Mouse (Mus musculus) forebrain, embryonic 16.5 days (tissue): ENCODE data around the gene Taf10. TPM values are rescaled to one million over a fixed set of nuclear protein-coding genes. Genes with fewer than 3 reads are reported as not detected.
"Not testable (repeated sequence)": the region's sequence is repeated elsewhere in the genome, so short reads cannot be mapped to it uniquely, and the experiment has no call there.

ENCODE experiments used
- ATAC-seq: fragments of 200-750 bp; cut with Nextera tagmentation; 2 replicates; pipeline ENCODE4 v1.8.0; 2017; ENCODE audit warnings: mild to moderate bottlenecking, moderate library complexity
- H3K27ac ChIP-seq: fragments of 300-500 bp; sonication (generic); 2 replicates; pipeline ENCODE4 v1.5.1; 2014; ENCODE audit warnings: low read length, control low read depth
- H3K27me3 ChIP-seq: fragments of 300-500 bp; sonication (generic); replicated peaks from 2 replicates; pipeline ENCODE4 v1.6.1; 2014; ENCODE audit warnings: low read length; ENCODE audit not compliant: control insufficient read depth, insufficient read depth
- H3K36me3 ChIP-seq: fragments of 300-500 bp; sonication (generic); 2 replicates; pipeline ENCODE4 v1.6.1; 2014; ENCODE audit not compliant: control insufficient read depth, insufficient read depth
- H3K4me1 ChIP-seq: fragments of 300-500 bp; sonication (generic); replicated peaks from 2 replicates; pipeline ENCODE4 v1.6.1; 2014; ENCODE audit warnings: low read length; ENCODE audit not compliant: control insufficient read depth, insufficient read depth
- H3K4me2 ChIP-seq: fragments of 300-500 bp; sonication (generic); 2 replicates; pipeline ENCODE4 v1.6.1; 2014; ENCODE audit warnings: mild to moderate bottlenecking, low read length, control low read depth
- H3K4me3 ChIP-seq: fragments of 300-500 bp; sonication (generic); replicated peaks from 2 replicates; pipeline ENCODE4 v1.5.1; 2014; ENCODE audit warnings: mild to moderate bottlenecking, low read length, control low read depth
- H3K9ac ChIP-seq: fragments of 300-500 bp; sonication (generic); replicated peaks from 2 replicates; pipeline ENCODE4 v1.6.1; 2014; ENCODE audit warnings: low read depth, low read length, control low read depth
- H3K9me3 ChIP-seq: fragments of 300-500 bp; sonication (generic); 2 replicates; pipeline ENCODE4 v1.6.1; 2016; ENCODE audit warnings: low read length; ENCODE audit not compliant: control insufficient read depth
- WGBS: fragments of 180-500 bp; shearing (Covaris S2); extraction: QIAGEN DNeasy Blood & Tissue Kit; methylation state at CpG from one replicate; pipeline ENCODE4 v1.1.7; 2014; 5-methylcytosine and 5-hydroxymethylcytosine counted together
- polyA plus RNA-seq: library from polyadenylated mRNA; unstranded; fragments of >200 nt; fragmentation: Nextera tagmentation; extraction: Ambion mirVana; gene quantifications from 2 replicates; pipeline ENCODE4 v1.2.1, GENCODE M21; 2015

Gene Taf10
- polyA plus RNA-seq, 1 experiment from 2014 or later = 85.8 TPM

DNA sequence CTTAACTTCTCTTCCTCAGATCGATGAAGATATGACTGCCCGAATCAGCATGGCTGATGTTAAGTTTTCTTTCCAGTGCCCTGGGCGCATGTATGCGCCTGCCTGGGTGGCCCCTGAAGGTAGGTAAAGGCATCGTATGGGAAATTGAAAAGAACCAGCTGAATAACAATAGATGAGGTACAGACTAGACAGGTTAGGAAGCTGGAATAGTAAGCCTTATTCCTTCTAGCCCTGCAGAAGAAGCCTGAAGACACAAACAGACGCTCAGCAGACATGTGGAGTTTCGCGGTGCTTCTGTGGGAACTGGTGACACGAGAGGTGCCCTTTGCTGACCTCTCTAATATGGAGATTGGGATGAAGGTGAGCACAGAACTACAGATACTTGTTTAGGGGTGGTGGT, 2.2 kb downstream of the Taf10 start:
- no peak overlapping the region for H3K4me3 ChIP-seq
- no peak overlapping the region for H3K27ac ChIP-seq
- WGBS = 92% methylated on average over 9 of the region's 9 CpGs
- no peaks in the 10 kb centered on the region for H3K9me3 ChIP-seq
- no peak overlapping the region for H3K9ac ChIP-seq
- H3K4me1 ChIP-seq = peaks cover 22% of the 10 kb centered on the region
- 0 out of 2 replicates have a peak, but pooled peaks cover 4% of the 10 kb centered on the region for H3K36me3 ChIP-seq
- no peak for ATAC-seq
- no peaks in the 10 kb centered on the region for H3K27me3 ChIP-seq
- H3K4me2 ChIP-seq = no peak overlapping the region

DNA sequence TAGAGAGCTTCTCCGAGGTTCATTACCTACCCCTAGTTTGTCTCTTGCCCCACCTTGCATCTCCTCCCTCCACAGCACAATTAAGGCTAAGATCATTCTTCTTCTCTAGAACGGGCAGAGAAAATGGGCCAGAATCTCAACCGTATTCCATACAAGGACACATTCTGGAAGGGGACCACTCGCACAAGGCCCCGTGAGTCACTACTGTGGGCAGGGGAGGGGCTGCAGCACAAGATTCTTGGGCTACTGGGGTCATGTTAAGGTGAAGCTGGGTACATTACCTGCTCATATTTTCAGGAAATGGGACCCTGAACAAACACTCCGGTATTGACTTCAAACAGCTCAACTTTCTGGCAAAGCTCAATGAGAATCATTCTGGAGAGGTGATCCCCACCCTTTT, 3.3 kb downstream of the Taf10 start:
- Histone ChIP-seq H3K9me3 (no peaks in the 10 kb centered on the region), H3K4me1 (peaks cover 22% of the 10 kb centered on the region), H3K27ac (no peak overlapping the region), H3K4me2 (no peak overlapping the region), H3K36me3 (0 out of 2 replicates have a peak, but pooled peaks cover 2% of the 10 kb centered on the region), H3K4me3 (no peak overlapping the region), H3K27me3 (no peaks in the 10 kb centered on the region), H3K9ac (no peak overlapping the region)
- ATAC-seq = no peak
- 81% methylated on average over 6 of the region's 6 CpGs for WGBS

DNA sequence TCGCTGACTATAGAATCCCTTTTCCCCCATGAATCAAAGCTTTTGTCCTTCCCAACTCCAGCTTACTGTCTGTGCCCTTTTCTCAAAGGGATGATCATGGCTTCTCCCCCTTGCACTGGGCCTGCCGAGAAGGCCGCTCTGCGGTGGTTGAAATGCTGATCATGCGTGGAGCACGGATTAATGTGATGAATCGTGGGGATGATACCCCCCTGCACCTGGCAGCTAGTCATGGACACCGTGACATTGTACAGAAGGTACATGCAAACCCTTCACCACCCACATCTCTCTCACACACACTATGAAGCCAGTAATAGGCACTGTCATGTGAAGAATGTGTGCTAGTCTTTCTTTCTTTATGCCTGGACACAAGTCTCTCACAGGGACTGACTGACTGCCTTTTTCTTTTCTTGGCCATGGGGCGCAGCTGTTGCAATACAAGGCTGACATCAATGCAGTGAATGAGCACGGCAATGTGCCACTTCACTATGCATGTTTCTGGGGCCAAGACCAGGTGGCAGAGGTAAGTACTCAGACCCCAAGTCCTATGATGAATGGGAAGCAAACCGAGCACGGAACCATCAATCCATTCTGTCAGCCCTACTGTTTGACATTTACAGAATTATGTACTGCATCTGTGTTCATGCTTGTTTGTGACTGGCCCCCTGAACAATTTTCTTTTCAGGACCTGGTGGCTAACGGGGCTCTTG, 3.9 kb downstream of the Taf10 start:
- Histone ChIP-seq H3K36me3 (0 out of 2 replicates have a peak, but pooled peaks cover 2% of the 10 kb centered on the region), H3K27me3 (no peaks in the 10 kb centered on the region), H3K4me2 (no peak overlapping the region), H3K4me3 (no peak overlapping the region), H3K9ac (no peak overlapping the region), H3K4me1 (peaks cover 28% of the 10 kb centered on the region), H3K9me3 (no peaks in the 10 kb centered on the region), H3K27ac (no peak overlapping the region)
- ATAC-seq = no peak
- 88% methylated on average over 13 of the region's 13 CpGs for WGBS

DNA sequence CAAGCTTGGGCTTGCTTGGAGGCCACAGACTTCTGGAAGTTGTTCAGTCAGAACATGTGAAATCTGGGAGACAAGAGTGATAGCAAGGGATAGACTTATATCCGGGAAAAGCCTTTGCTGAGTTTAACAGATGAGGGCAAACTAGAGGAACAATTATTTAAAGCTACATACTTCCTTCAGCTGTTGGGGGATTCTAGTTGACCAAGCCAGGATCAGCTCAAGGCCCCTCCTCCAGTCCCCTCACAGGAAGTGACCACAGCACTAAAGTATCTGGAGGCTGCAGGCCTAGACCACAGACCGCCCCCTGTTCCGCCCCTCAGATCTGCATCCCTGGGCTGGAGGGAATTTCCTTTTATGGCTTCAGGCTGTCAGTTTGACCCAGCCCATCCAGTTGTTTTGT, 5.2 kb downstream of the Taf10 start:
- ATAC-seq = no peak
- no peaks in the 10 kb centered on the region for H3K9me3 ChIP-seq
- no peak overlapping the region for H3K4me2 ChIP-seq
- no peaks in the 10 kb centered on the region for H3K27me3 ChIP-seq
- peak overlapping the region; percentile 4; the same call in 1 of the 2 replicates for H3K27ac ChIP-seq
- H3K36me3 ChIP-seq = peaks cover 5% of the 10 kb centered on the region; the same call in 1 of the 2 replicates
- WGBS = 39% methylated on average over 3 of the region's 3 CpGs
- no peak overlapping the region for H3K4me3 ChIP-seq
- peaks cover 29% of the 10 kb centered on the region for H3K4me1 ChIP-seq
- no peak overlapping the region for H3K9ac ChIP-seq

DNA sequence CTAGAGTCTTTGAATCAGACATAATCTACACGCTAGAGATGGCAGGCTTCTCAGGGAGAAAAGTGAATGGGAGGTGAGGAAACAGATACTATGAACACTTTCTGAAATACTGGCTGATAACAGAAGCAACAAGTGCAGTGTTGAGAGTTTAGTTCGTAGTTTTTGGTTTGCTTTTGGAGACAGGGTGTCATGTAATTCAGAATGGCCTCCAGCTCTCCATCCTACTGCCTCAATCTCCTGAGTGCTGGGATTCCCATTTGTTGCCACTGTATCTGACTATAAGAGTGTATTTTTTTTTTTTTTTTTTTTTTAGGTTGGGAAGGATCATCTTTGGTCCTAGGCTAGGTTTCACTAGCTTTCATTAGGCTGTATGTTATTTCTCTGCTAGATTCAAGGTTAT, 5.9 kb downstream of the Taf10 start:
- ATAC-seq = no peak
- H3K27me3 ChIP-seq = no peaks in the 10 kb centered on the region
- H3K27ac ChIP-seq = no peak overlapping the region
- H3K4me3 ChIP-seq = no peak overlapping the region
- no peak overlapping the region for H3K9ac ChIP-seq
- H3K36me3 ChIP-seq = peaks cover 6% of the 10 kb centered on the region; the same call in 1 of the 2 replicates
- no peaks in the 10 kb centered on the region for H3K9me3 ChIP-seq
- WGBS = 93% methylated on average over 2 of the region's 2 CpGs
- peaks cover 25% of the 10 kb centered on the region for H3K4me1 ChIP-seq
- H3K4me2 ChIP-seq = no peak overlapping the region

DNA sequence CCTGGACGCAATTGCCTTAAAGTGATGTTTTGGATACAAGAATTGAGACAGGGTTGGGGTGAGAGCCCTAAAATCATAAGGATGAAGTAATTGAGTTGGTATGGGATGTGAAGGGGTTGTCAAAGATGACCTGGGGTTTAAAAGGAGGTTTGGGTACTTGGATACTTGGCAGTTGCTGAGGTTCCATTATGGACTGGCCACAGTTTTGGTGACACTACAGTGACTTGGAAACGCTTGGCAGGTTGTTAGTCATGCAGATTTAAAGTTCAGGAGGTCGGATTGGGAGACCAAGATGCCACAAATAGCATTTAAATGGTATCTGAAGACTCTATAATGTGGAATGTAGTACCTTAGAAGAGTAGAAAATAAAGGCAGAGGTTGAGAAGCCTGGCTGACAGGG, 6.5 kb downstream of the Taf10 start:
- Histone ChIP-seq H3K9ac (no peak overlapping the region; the same call in 1 of the 2 replicates), H3K27me3 (no peaks in the 10 kb centered on the region), H3K4me1 (peaks cover 22% of the 10 kb centered on the region), H3K9me3 (no peaks in the 10 kb centered on the region), H3K36me3 (peaks cover 8% of the 10 kb centered on the region; the same call in 1 of the 2 replicates), H3K4me2 (peak overlapping the region; percentile 87), H3K4me3 (peak overlapping the region; percentile 83), H3K27ac (no peak overlapping the region)
- no peak for ATAC-seq
- 36% methylated on average over 3 of the region's 3 CpGs for WGBS

DNA sequence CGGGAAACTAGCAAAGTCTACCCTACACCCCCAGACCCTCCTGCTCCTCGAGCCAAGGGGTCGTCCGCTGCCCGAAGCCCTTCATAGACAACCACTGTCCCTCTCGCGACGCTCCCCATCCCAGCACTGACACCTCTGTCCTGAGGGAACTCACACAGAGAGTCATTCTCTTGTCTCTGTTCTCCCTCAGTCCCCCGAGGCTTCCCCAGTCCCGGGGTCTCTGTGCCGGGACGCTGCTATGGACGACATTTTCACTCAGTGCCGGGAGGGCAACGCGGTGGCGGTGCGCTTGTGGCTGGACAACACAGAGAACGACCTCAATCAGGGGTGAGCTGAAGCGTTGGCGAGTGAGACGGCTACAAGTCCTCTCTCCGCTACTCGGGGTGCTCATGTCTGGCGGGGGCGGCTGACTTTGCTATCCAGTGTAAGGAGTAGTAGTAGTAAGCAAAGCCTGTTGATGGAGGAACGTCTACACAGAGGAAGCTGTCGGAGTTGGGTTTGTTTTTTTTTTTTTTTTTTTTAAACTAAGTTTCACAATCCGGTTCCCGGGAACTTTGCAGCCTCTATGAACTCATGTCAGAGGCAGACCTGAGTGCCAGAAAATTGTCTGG, 7.1 kb downstream of the Taf10 start, which contains the start of gene Rrp8:
Rrp8 (minus strand) TSS at position 475 of the 611 bp plus-strand sequence.
- Histone ChIP-seq H3K27ac (peak within 1 kb of the TSS; percentile 62), H3K4me1 (peaks cover 22% of the 10 kb centered on the region)
- peak; percentile 5; the same call in 1 of the 2 replicates for ATAC-seq

DNA sequence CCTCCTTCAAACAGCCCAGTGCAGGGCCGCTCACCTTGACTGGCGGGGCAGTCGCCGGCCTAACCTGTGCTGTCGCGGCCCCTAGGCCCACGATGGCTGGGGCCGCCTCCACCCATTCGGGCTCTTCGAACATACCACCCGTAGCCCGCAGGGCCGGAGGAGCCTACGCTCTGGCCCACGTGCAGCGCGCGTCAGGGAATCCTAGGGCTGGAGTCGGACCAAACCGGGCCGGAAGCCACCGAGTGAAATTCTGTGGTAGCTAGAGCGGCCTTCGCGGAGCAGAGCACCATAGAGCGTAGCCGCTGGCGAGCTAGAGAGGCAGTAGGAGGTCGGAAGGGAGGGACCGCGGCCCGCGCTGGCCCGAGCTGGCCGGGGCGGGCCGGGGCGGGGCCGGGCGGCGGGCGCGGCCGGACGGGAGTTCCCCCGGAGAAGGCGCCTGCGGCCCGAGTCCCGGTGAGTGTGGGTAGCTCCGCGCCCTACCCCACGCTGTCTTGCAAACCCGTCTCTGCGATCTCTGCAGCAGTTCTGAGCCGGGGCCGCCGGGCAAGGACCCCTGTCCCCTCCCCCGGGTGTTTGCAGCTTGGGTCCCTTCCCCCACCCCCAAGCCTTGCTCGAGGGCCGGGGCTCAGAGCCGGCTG, 7.8 kb downstream of the Taf10 start, which contains the start of gene Ilk:
Ilk (plus strand) TSS at position 329 of the 638 bp plus-strand sequence.
- H3K4me1 ChIP-seq = peaks cover 22% of the 10 kb centered on the region
- under 1% methylated on average over 59 of the region's 62 CpGs for WGBS
- H3K4me3 ChIP-seq = peak within 1 kb of the TSS; percentile 83
- H3K36me3 ChIP-seq = peaks cover 15% of the 10 kb centered on the region
- ATAC-seq = peak; percentile 98
- H3K27me3 ChIP-seq = no peaks in the 10 kb centered on the region
- H3K27ac ChIP-seq = peak within 1 kb of the TSS; percentile 62
- H3K9me3 ChIP-seq = no peaks in the 10 kb centered on the region
- H3K4me2 ChIP-seq = peak within 1 kb of the TSS; percentile 87
- peak within 1 kb of the TSS; percentile 85 for H3K9ac ChIP-seq

More for the DNA sequence above, 7.1 kb downstream of the Taf10 start, which contains the start of gene Rrp8:
- Histone ChIP-seq H3K4me2 (peak within 1 kb of the TSS; percentile 87), H3K27me3 (no peaks in the 10 kb centered on the region), H3K4me3 (peak within 1 kb of the TSS; percentile 83), H3K9ac (peak within 1 kb of the TSS; percentile 85), H3K36me3 (peaks cover 11% of the 10 kb centered on the region), H3K9me3 (no peaks in the 10 kb centered on the region)
- under 1% methylated on average over 30 of the region's 30 CpGs for WGBS

DNA sequence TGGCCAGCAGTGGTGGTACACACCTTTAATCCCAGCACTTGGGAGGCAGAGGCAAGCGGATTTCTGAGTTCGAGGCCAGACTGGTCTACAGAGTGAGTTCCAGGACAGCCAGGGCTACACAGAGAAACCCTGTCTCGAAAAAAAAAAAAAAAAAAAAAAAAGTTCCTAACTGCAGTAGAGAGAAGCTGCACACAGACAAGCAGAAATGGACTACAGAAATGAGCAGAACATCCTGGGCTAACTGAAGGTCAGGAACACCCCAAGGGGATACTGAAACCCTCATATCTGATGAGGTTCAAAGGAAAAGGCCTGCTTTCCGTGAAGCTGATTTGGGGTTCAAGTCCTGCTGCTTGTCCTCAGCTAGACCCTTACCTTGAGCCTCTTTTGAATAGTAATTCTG, 8.7 kb downstream of the Taf10 start:
- Histone ChIP-seq H3K4me1 (peaks cover 22% of the 10 kb centered on the region), H3K4me2 (peak overlapping the region; percentile 87), H3K4me3 (peak overlapping the region; percentile 83), H3K9ac (peak overlapping the region; percentile 85; the same call in 1 of the 2 replicates), H3K36me3 (peaks cover 15% of the 10 kb centered on the region)
- not testable (repeated sequence) for H3K9me3 ChIP-seq, H3K27ac ChIP-seq, ATAC-seq, H3K27me3 ChIP-seq
- WGBS = 53% methylated on average over 4 of the region's 4 CpGs
